Mouse (Mus musculus) liver, embryonic 14.5 days (tissue): ENCODE results near the gene Dis3l2. TPM values are rescaled to one million over a fixed set of nuclear protein-coding genes. Genes with fewer than 3 reads are reported as not detected.

ENCODE experiments used
- ATAC-seq: fragments of 200-750 bp; cut with Nextera tagmentation; 2 replicates; pipeline ENCODE4 v1.8.0; 2017; ENCODE audit warnings: moderate number of reproducible peaks, mild to moderate bottlenecking, moderate library complexity; ENCODE audit not compliant: insufficient read depth
- DNase-seq, 3 experiments: peaks; one replicate each; pipeline ENCODE4 v3.0.0-alpha.2; 2012 to 2013; ENCODE audit warnings: low read depth in 3 of 3, low spot score in 3 of 3
- H3K27ac ChIP-seq: fragments of 300-500 bp; sonication (generic); 2 replicates; pipeline ENCODE4 v1.5.1; 2014; ENCODE audit warnings: moderate library complexity, mild to moderate bottlenecking, control low read depth, inconsistent platforms
- H3K27me3 ChIP-seq: fragments of 300-500 bp; sonication (generic); 2 replicates; pipeline ENCODE4 v1.6.1; 2014; ENCODE audit warnings: mild to moderate bottlenecking, low read length, moderate library complexity; ENCODE audit not compliant: control insufficient read depth, insufficient read depth
- H3K36me3 ChIP-seq: fragments of 300-500 bp; sonication (generic); replicated peaks from 2 replicates; pipeline ENCODE4 v1.6.1; 2014; ENCODE audit warnings: low read depth; ENCODE audit not compliant: control insufficient read depth, insufficient read depth
- H3K4me1 ChIP-seq, 2 experiments: fragments of 200-500 bp in 1 of 2; fragments of 300-500 bp in 1 of 2; sonication (generic) in 1 of 2; replicated peaks; 2 replicates each; pipeline ENCODE4 v1.6.1; 2012 to 2014; ENCODE audit warnings: antibody characterized with exemption in 1 of 2, inconsistent platforms in 1 of 2, low read length in 1 of 2; ENCODE audit not compliant: control insufficient read depth in 2 of 2, insufficient read depth in 2 of 2
- H3K4me2 ChIP-seq: fragments of 300-500 bp; sonication (generic); 2 replicates; pipeline ENCODE4 v1.6.1; 2014; ENCODE audit warnings: low read depth, mild to moderate bottlenecking, control low read depth, moderate library complexity
- H3K4me3 ChIP-seq, 2 experiments: fragments of 200-500 bp in 1 of 2; fragments of 300-500 bp in 1 of 2; sonication (generic) in 1 of 2; 2 replicates each; pipeline ENCODE4 v1.5.1; 2012 to 2014; ENCODE audit warnings: low read depth in 2 of 2, low read length in 2 of 2, mild to moderate bottlenecking in 2 of 2, control low read depth in 1 of 2, inconsistent platforms in 1 of 2, moderate library complexity in 1 of 2; ENCODE audit not compliant: insufficient read depth in 1 of 2
- H3K9ac ChIP-seq: fragments of 300-500 bp; sonication (generic); replicated peaks from 2 replicates; pipeline ENCODE4 v1.6.1; 2014; ENCODE audit warnings: mild to moderate bottlenecking, control low read depth, moderate library complexity
- H3K9me3 ChIP-seq: fragments of 300-500 bp; sonication (generic); 2 replicates; pipeline ENCODE4 v1.6.1; 2016; ENCODE audit warnings: low read length, mixed read lengths; ENCODE audit not compliant: control insufficient read depth
- CTCF ChIP-seq: IDR thresholded peaks from 2 replicates; pipeline ENCODE4 v1.5.1; 2016; ENCODE audit warnings: antibody characterized with exemption, low read depth, control low read depth
- EP300 ChIP-seq: IDR thresholded peaks from 2 replicates; pipeline ENCODE4 v1.6.1; 2016; ENCODE audit warnings: antibody characterized with exemption, low read depth
- WGBS: fragments of 180-500 bp; shearing (Covaris S2); extraction: QIAGEN DNeasy Blood & Tissue Kit; methylation state at CpG from one replicate; pipeline ENCODE4 v1.1.7; 2014; ENCODE audit not compliant: insufficient replicate concordance; 5-methylcytosine and 5-hydroxymethylcytosine counted together
- polyA plus RNA-seq, 2 experiments: library from polyadenylated mRNA; depleted of rRNA in 1 of 2; stranded (reverse) in 1 of 2; unstranded in 1 of 2; fragments of >200 nt; fragmentation: Nextera tagmentation in 1 of 2; extraction: Ambion mirVana in 1 of 2; gene quantifications; 2 replicates each; pipeline versions ENCODE4 v1.2.1 to v1.2.3; 2012 to 2014

Gene Dis3l2
- polyA plus RNA-seq, 2 experiments = 6.0 to 7.1 TPM

- no peak overlapping the region for H3K4me3 ChIP-seq
These were observed 211.1 kb downstream of the Dis3l2 start for GRCm38 (mm10) chr1:86914697-86915096.

DNA sequence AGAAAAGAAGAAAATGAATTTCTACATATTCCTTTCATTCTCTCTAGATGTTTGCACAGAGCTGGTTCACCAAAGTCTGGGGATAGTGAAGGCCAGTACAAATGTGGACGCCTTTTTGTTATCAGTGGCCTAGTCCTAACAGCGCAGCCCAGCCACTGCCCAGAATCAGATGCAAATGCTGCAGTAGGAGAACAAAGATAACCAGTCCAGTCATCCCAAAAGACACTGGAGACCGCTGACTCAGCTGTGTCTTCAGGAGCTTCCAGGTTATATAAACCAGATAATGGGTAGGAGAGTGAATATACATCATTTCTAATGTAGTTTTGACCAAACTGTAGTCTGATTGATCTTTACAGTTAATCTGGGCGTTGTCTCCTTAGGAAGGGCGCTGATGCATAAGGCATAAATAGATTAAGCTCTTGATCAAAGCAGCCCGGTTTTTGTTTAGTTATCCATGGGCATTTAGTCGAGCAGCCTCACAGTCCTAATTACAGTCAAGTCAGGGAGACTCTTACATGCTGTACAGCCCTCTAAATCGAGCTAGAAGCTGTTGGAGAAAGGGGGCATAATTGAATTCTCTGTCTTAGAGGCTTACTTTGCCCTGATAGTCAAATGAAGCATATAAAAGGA, 212.9 kb downstream of the Dis3l2 start:
- WGBS = 22% methylated on average over 8 of the region's 8 CpGs
- Histone ChIP-seq H3K27me3 (no peaks in the 10 kb centered on the region), H3K9me3 (no peaks in the 10 kb centered on the region), H3K4me2 (peak overlapping the region; percentile 47), H3K4me1 (peaks cover 11 to 19% of the 10 kb centered on the region in 2 experiments), H3K4me3 (no peak overlapping the region), H3K27ac (peak overlapping the region; percentile 64), H3K9ac (peak overlapping the region; percentile 31; the same call in 1 of the 2 replicates), H3K36me3 (no peaks in the 10 kb centered on the region)
- peak; percentile 97 for ATAC-seq
- peak; percentile 68 to 75 (median 72) for DNase-seq
- no peak for TF ChIP-seq CTCF
- peak; percentile 75 for TF ChIP-seq EP300

More at GRCm38 (mm10) chr1:86914697-86915096, 211.1 kb downstream of the Dis3l2 start:
- Histone ChIP-seq H3K36me3 (no peaks in the 10 kb centered on the region), H3K4me2 (no peak overlapping the region), H3K27ac (no peak overlapping the region), H3K4me1 (peaks cover 11 to 19% of the 10 kb centered on the region in 2 experiments), H3K27me3 (no peaks in the 10 kb centered on the region), H3K9ac (no peak overlapping the region), H3K9me3 (no peaks in the 10 kb centered on the region)
- DNase-seq = no peak
- no peak for ATAC-seq
- TF ChIP-seq CTCF (peak; percentile 39), EP300 (no peak)
- 78% methylated on average over 2 of the region's 2 CpGs for WGBS

GRCm38 (mm10) chr1:86925776-86926175, 222.2 kb downstream of the Dis3l2 start:
- DNase-seq (no peak), ATAC-seq (no peak)
- H3K27ac ChIP-seq = no peak overlapping the region
- no peak overlapping the region for H3K4me3 ChIP-seq
- no peak for TF ChIP-seq EP300
- TF ChIP-seq CTCF = no peak
- 68% methylated on average over 5 of the region's 5 CpGs for WGBS
- no peaks in the 10 kb centered on the region for H3K27me3 ChIP-seq
- H3K9ac ChIP-seq = no peak overlapping the region
- H3K9me3 ChIP-seq = no peaks in the 10 kb centered on the region
- no peaks in the 10 kb centered on the region for H3K36me3 ChIP-seq
- H3K4me2 ChIP-seq = no peak overlapping the region
- no peaks in the 10 kb centered on the region for H3K4me1 ChIP-seq

GRCm38 (mm10) chr1:86931606-86932379, 228.2 kb downstream of the Dis3l2 start:
- WGBS = 79% methylated on average over 4 of the region's 4 CpGs

DNA sequence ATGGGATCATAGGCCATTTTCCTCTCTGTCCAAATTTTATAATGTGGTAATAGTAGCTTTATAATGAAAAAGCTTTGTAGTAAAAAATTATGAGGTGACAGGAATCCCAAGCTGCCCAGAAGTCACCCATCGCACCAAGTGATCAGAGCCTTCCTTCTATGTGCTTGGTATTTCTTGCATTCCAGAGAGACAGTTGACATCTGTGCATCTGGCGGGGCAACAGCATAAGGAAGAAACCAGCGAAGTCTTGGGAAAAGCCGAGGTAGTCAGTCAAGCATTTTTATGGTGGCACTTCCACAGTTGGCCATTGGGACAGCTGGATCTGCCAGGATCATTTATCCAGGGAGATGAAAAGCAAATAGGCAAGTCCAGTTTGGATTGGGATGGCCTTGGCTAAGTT, 229.2 kb downstream of the Dis3l2 start:
- DNase-seq (no peak), ATAC-seq (no peak)
- Histone ChIP-seq H3K36me3 (no peaks in the 10 kb centered on the region), H3K27me3 (no peaks in the 10 kb centered on the region), H3K9ac (no peak overlapping the region), H3K9me3 (no peaks in the 10 kb centered on the region), H3K4me3 (no peak overlapping the region), H3K27ac (no peak overlapping the region), H3K4me1 (no peaks in the 10 kb centered on the region), H3K4me2 (no peak overlapping the region)
- TF ChIP-seq EP300 (no peak), CTCF (no peak)
- WGBS = 73% methylated on average over 4 of the region's 4 CpGs

More at GRCm38 (mm10) chr1:86931606-86932379, 228.2 kb downstream of the Dis3l2 start:
- no peak overlapping the region for H3K9ac ChIP-seq
- no peaks in the 10 kb centered on the region for H3K9me3 ChIP-seq
- no peak overlapping the region for H3K4me3 ChIP-seq
- no peak overlapping the region for H3K27ac ChIP-seq
- DNase-seq (no peak), ATAC-seq (no peak)
- no peak overlapping the region for H3K4me2 ChIP-seq
- TF ChIP-seq EP300 (no peak), CTCF (no peak)
- H3K36me3 ChIP-seq = no peaks in the 10 kb centered on the region
- H3K4me1 ChIP-seq = no peaks in the 10 kb centered on the region
- H3K27me3 ChIP-seq = no peaks in the 10 kb centered on the region
